Mouse (Mus musculus): ENCODE data around the gene Pan3. TPM values are rescaled to one million over a fixed set of nuclear protein-coding genes. Genes with fewer than 3 reads are reported as not detected.
A peak's percentile ranks its signal among the peaks of the same experiment; 100 is the strongest.

The Pan3 gene
- polyA plus RNA-seq, 1 experiment from 2014 or later: 58.5 TPM

DNA sequence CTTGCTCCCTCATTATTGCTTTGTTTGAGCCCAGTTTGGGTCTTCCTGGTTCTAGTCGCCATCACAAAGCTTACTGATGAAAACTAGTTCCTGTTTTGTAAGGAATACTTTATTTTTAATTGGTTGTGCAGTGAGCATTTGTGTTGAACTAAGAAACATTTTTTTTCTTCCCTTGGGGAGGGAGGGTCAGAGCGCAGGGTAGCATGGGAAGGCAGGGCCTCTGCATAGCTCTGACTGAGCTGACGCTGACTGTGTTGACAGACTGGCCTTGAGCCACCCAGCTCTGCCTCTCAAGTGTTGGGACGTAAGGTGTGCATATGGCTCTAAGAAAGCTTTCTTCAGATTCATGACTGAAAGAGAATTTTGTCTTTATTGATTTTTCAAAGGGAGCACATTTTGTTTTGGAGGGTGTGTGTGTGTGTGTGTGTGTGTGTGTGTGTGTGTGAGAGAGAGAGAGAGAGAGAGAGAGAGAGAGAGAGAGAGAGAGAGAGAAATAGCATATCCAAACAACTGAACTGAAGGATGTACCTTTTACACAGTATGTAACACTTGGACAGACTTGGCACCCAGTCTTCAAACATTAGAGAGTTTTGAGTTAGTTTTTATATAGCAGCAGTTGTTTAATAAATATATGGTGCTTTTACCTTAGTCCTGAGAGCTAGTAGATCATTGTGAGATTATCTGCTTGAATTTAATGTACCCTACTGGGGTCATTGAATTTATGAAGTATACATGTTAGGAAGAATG, 30.0 kb downstream of the Pan3 start:
- no peak overlapping the region for H3K27ac ChIP-seq (replicated peaks)
- WGBS: 71% methylated on average over 4 of the region's 4 CpGs
- no peak overlapping the region for H3K9ac ChIP-seq
- H3K9me3 ChIP-seq: no peaks in the 10 kb centered on the region
- no peak overlapping the region for H3K4me3 ChIP-seq
- no peak overlapping the region for H3K4me2 ChIP-seq
- H3K4me1 ChIP-seq (replicated peaks): peaks cover 4% of the 10 kb centered on the region; the same call in 1 of the 2 replicates
- H3K36me3 ChIP-seq: peaks cover 7% of the 10 kb centered on the region; the same call in 1 of the 2 replicates
- no peaks in the 10 kb centered on the region for H3K27me3 ChIP-seq
- ATAC-seq (ENCODE audit: low FRiP score, low read depth): no peak

DNA sequence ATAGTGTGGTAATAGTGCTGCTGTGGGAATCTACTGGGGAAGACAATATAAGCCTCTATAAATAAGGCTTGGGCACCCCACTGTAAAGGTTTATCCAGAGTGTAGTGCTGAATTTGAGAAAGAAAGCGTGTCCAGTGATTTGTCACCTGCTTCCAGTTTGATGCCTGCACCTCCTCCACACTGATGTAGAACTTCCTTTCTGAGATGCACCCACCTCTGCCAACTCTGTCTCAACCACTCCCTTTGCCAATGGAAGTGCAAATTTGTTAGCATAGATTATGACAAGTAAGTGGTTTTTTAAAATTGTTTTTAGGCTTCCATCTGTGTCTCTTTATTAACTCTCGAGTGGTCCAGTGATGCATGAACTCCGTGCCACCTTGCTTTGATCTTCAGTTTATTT, 33.3 kb downstream of the Pan3 start:
- Histone ChIP-seq H3K36me3 (peaks cover 8% of the 10 kb centered on the region; the same call in 1 of the 2 replicates), H3K27me3 (no peaks in the 10 kb centered on the region), H3K4me3 (no peak overlapping the region), H3K9ac (no peak overlapping the region), H3K27ac (replicated peaks) (no peak overlapping the region), H3K9me3 (no peaks in the 10 kb centered on the region), H3K4me2 (no peak overlapping the region), H3K4me1 (replicated peaks) (peaks cover 4% of the 10 kb centered on the region; the same call in 1 of the 2 replicates)
- ATAC-seq (ENCODE audit: low FRiP score, low read depth): no peak
- 78% methylated on average over 3 of the region's 3 CpGs for WGBS

DNA sequence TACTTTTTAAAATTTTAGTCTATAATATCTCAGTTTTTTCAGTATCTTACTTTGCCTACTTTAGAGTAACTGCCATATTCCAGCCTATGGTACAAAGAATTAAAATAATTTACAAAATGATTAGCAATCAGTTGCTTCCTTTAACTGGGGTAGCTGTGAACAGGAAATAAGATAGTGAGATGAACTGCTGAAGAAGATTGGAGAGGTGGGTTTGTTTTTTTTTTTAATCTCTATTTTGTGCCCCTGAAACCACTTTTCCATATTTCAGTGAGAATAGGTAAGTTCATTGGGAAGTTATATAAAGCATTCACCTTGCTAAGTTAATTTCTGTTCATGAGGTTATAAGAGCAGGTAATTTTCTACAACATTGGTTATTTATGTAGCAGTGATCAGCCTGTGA, 36.4 kb downstream of the Pan3 start:
- no peak overlapping the region for H3K4me3 ChIP-seq
- no peaks in the 10 kb centered on the region for H3K27me3 ChIP-seq
- no peak overlapping the region for H3K27ac ChIP-seq (replicated peaks)
- H3K9ac ChIP-seq: no peak overlapping the region
- no peak overlapping the region for H3K4me2 ChIP-seq
- H3K4me1 ChIP-seq (replicated peaks): no peaks in the 10 kb centered on the region
- H3K9me3 ChIP-seq: no peaks in the 10 kb centered on the region
- peaks cover 8% of the 10 kb centered on the region; the same call in 1 of the 2 replicates for H3K36me3 ChIP-seq
- no peak for ATAC-seq (ENCODE audit: low FRiP score, low read depth)

DNA sequence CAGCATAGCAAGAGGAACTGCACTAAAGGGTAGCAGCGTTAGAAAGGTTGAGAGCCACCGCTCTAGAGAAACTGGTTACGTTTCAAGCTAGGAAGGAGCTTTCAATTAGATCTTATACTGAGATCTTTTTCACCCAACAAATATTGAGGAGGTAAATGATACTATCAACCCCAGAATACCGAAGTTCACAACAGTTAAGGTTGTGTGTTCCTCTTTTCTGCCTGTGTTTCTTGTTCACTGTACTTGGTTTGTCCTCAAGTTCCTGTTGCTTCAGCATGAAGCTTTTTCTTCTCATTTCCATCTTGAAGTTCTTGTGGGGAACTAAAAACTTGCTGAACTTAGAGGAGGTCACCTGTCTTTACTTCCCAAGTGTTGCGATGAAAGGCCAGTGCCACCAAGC, 41.2 kb downstream of the Pan3 start:
- 96% methylated on average over 5 of the region's 5 CpGs for WGBS
- Histone ChIP-seq H3K4me3 (no peak overlapping the region), H3K4me2 (no peak overlapping the region), H3K9ac (no peak overlapping the region), H3K27me3 (no peaks in the 10 kb centered on the region), H3K9me3 (no peaks in the 10 kb centered on the region), H3K36me3 (peaks cover 8% of the 10 kb centered on the region; the same call in 1 of the 2 replicates), H3K4me1 (replicated peaks) (no peaks in the 10 kb centered on the region), H3K27ac (replicated peaks) (no peak overlapping the region)
- ATAC-seq (ENCODE audit: low FRiP score, low read depth): no peak

DNA sequence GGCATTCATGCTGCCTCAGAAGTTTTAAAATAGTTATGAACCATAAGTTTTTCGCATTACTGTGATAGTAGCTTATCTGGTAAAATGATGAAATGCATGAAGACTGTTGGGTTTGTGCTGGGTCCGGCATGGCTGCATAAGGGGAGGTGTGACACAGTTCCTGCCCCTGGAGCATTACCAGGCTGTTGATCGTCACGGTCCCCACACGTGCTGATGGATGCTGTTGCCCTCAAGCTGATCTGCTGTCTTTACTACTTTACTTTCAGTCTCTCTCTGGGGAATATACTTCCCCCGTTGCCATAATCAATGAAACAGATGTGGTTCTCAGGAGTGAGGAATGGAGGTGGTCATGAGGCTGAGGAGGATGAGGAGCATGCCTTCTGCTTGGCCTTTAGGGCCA, 43.1 kb downstream of the Pan3 start:
- H3K9me3 ChIP-seq: no peaks in the 10 kb centered on the region
- no peak overlapping the region for H3K4me2 ChIP-seq
- WGBS: 71% methylated on average over 6 of the region's 6 CpGs
- H3K27me3 ChIP-seq: no peaks in the 10 kb centered on the region
- H3K36me3 ChIP-seq: no peaks in the 10 kb centered on the region
- no peak overlapping the region for H3K4me3 ChIP-seq
- ATAC-seq (ENCODE audit: low FRiP score, low read depth): no peak
- H3K27ac ChIP-seq (replicated peaks): no peak overlapping the region
- no peak overlapping the region for H3K9ac ChIP-seq
- no peaks in the 10 kb centered on the region for H3K4me1 ChIP-seq (replicated peaks)

DNA sequence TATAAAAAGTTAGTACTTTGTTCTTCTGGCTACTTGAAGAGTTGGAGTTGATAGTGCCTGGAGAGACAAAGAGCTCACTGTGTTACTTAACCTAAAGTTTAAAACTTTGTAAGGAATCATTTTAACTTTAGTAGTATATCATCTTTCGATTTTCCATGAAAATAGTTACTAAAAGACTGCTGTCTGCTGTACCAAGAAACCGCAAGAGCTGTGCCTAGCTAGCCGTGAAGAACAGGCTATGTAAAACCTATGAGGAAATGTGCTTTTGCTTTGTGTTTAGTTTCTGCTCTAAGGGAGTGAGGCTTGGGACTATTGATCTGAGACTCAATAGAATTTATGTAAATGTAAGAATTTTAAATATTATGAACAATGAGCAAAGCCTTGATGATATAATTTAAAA, 43.9 kb downstream of the Pan3 start:
- no peak overlapping the region for H3K9ac ChIP-seq
- ATAC-seq (ENCODE audit: low FRiP score, low read depth): no peak
- WGBS: 88% methylated on average over 3 of the region's 3 CpGs

DNA sequence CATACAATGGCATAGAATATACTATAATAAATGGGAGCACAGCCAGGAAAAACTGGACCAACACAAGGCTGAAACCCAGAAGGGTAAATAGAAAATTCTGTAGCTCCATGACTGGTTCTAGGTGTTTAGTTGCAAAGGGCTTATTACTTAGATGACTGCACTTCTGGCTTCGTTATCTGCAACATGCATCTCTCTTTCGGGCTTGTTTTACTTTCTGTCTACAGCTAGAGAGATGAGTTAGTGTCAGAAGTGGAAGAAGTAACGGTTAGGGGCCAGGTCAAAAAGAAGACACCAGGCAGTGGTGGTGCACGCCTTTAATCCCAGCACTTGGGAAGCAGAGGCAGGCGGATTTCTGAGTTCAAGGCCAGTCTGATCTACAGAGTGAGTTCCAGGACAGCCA, 46.1 kb downstream of the Pan3 start:
- no peak for ATAC-seq (ENCODE audit: low FRiP score, low read depth)
- no peaks in the 10 kb centered on the region for H3K27me3 ChIP-seq
- H3K9me3 ChIP-seq: no peaks in the 10 kb centered on the region
- no peaks in the 10 kb centered on the region for H3K4me1 ChIP-seq (replicated peaks)
- H3K36me3 ChIP-seq: no peaks in the 10 kb centered on the region
- 96% methylated on average over 5 of the region's 5 CpGs for WGBS
- no peak overlapping the region for H3K27ac ChIP-seq (replicated peaks)
- H3K4me2 ChIP-seq: no peak overlapping the region
- no peak overlapping the region for H3K4me3 ChIP-seq
- H3K9ac ChIP-seq: no peak overlapping the region

More for the DNA sequence above, 43.9 kb downstream of the Pan3 start:
- Histone ChIP-seq H3K27ac (replicated peaks) (no peak overlapping the region), H3K4me3 (no peak overlapping the region), H3K9me3 (no peaks in the 10 kb centered on the region), H3K4me1 (replicated peaks) (no peaks in the 10 kb centered on the region), H3K36me3 (no peaks in the 10 kb centered on the region), H3K27me3 (no peaks in the 10 kb centered on the region), H3K4me2 (no peak overlapping the region)

DNA sequence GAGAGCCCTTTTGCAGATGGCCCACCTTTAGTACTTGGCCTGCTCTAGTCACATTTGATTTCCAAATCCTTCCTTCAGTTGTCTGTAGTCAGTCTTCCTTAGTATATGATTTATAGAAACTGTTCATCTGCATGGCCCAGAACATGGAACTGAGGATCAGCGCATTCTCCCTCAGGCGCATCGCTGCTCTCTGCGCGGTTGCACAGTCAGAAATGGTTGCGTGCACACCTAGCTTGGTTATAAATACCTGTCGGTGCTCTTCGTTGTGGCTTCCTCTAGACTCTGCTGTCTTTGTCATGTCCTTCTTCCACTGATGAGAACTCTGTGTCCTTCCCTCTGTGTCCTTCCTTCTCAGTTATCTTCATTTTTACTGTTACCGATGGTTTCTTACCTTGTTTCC, 47.1 kb downstream of the Pan3 start:
- H3K4me3 ChIP-seq: no peak overlapping the region
- ATAC-seq (ENCODE audit: low FRiP score, low read depth): no peak
- WGBS: 97% methylated on average over 9 of the region's 9 CpGs

DNA sequence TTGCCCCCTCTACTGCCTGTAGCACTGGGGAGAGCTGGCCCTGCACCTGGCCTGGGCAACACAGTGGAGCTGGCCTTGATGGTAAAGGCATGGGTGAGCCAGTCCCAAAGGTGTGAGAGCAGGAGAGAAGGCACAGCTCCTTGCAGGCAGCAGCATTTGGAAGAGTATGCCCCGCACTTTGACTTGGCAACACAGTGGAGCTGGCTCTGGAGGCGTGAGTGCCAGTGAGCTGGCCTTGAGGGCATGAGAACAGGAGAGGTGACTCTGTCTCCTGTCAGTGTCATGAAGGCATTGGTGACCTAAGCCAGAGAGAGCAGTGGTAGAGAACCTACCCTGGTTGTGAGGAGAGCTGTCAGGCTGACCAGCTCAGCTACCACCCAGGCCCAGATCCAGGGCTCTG, 49.4 kb downstream of the Pan3 start:
- no peak overlapping the region for H3K27ac ChIP-seq (replicated peaks)
- no peaks in the 10 kb centered on the region for H3K36me3 ChIP-seq
- H3K27me3 ChIP-seq: no peaks in the 10 kb centered on the region
- H3K9me3 ChIP-seq: no peaks in the 10 kb centered on the region
- peak; percentile 38; the same call in 1 of the 2 replicates for ATAC-seq (ENCODE audit: low FRiP score, low read depth)
- no peaks in the 10 kb centered on the region for H3K4me1 ChIP-seq (replicated peaks)
- no peak overlapping the region for H3K4me2 ChIP-seq
- 100% methylated on average over 2 of the region's 2 CpGs for WGBS
- no peak overlapping the region for H3K9ac ChIP-seq
- no peak overlapping the region for H3K4me3 ChIP-seq

More for the DNA sequence above, 47.1 kb downstream of the Pan3 start:
- Histone ChIP-seq H3K27me3 (no peaks in the 10 kb centered on the region), H3K4me2 (no peak overlapping the region), H3K36me3 (no peaks in the 10 kb centered on the region), H3K4me1 (replicated peaks) (no peaks in the 10 kb centered on the region), H3K27ac (replicated peaks) (no peak overlapping the region), H3K9me3 (no peaks in the 10 kb centered on the region), H3K9ac (no peak overlapping the region)

DNA sequence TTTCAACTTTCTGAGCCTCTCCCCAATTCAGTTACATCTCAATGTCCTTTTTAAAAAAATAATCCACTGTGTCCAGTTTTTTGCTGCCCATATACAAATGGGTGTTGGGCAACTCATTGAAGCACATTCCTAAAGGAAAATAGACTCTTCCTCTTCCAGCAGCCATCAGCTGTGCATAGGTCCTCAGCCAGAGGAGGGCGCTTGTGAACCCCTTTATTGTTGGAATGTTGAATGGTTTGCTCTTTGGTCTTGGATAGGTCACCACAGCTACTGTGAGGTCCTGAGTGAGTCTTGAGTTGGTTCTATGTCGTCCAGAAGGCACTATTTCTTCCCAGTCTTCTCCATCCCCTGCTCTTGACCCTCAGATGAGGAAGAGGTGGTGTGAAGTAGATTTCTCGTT, 54.2 kb downstream of the Pan3 start:
- no peak for ATAC-seq (ENCODE audit: low FRiP score, low read depth)
- Histone ChIP-seq H3K4me2 (no peak overlapping the region), H3K27ac (replicated peaks) (no peak overlapping the region), H3K9me3 (no peaks in the 10 kb centered on the region), H3K4me3 (no peak overlapping the region), H3K4me1 (replicated peaks) (no peaks in the 10 kb centered on the region), H3K36me3 (no peaks in the 10 kb centered on the region), H3K27me3 (no peaks in the 10 kb centered on the region), H3K9ac (no peak overlapping the region)
- WGBS: 79% methylated on average over 3 of the region's 3 CpGs

DNA sequence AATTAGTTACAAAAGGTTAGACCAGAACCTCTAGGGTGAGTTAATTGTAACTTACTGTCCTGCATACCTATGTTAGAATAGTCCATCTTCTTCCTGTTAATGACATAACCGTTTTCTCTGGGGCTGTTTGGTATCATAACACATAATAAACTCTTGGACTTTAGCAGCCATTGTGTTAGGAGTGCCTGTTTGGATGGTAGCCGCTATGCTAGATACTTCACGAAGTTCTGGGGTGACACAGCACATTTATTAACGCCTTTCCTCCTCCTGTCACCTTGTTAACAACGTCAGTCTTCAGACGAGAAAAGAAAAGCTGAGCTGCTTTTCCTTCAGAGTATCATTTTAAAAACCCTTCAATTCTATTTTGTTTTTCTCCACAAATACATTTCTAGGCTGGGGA, 59.3 kb downstream of the Pan3 start:
- no peak overlapping the region for H3K9ac ChIP-seq
- no peak overlapping the region for H3K27ac ChIP-seq (replicated peaks)
- WGBS: 89% methylated on average over 6 of the region's 6 CpGs
- no peaks in the 10 kb centered on the region for H3K9me3 ChIP-seq
- H3K4me1 ChIP-seq (replicated peaks): no peaks in the 10 kb centered on the region
- no peak overlapping the region for H3K4me2 ChIP-seq
- H3K4me3 ChIP-seq: no peak overlapping the region
- ATAC-seq (ENCODE audit: low FRiP score, low read depth): no peak
- H3K27me3 ChIP-seq: no peaks in the 10 kb centered on the region
- H3K36me3 ChIP-seq: no peaks in the 10 kb centered on the region

DNA sequence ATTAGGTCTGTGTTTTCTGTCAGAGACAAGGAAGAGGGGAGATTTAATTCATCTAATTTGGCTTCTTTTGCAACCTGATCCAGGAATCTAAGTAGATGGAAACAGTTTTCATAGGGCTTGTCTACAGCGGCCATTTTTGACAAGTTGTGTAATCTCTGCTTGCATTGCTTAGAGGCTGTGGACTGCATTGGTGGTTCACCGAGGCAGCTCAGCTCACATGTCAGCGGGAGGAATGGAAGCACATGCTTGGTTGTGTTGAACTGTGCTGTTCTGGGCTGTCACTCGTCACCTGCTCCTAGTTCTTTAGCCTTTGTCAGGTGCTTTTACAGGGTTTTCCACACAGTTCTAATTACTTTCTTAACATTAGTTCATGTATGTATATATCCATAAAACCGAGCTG, 60.9 kb downstream of the Pan3 start:
- no peak for ATAC-seq (ENCODE audit: low FRiP score, low read depth)
- Histone ChIP-seq H3K36me3 (no peaks in the 10 kb centered on the region), H3K4me2 (no peak overlapping the region), H3K4me3 (no peak overlapping the region), H3K27ac (replicated peaks) (no peak overlapping the region), H3K9me3 (no peaks in the 10 kb centered on the region), H3K27me3 (no peaks in the 10 kb centered on the region), H3K4me1 (replicated peaks) (no peaks in the 10 kb centered on the region), H3K9ac (no peak overlapping the region)
- WGBS: 88% methylated on average over 5 of the region's 5 CpGs

DNA sequence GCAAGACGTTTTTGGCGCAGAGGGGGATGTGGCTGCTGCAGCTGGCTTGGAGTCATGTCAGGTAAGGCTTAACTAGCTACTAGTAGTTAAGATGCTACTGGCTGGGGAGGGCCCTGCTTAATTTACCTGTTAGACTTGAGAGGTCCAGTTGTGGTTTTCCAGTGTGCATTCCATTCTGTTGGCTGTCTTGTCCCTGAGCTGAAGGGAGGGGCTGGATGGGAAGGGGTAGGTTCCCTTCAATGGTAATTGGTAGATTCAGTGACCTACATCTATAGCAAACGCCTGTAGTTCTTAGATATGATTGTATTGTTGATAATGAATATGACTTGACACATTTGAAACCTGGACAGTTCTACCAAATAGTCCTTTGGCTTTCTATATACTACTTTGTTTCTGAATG, 62.5 kb downstream of the Pan3 start:
- H3K4me1 ChIP-seq (replicated peaks): no peaks in the 10 kb centered on the region
- H3K27ac ChIP-seq (replicated peaks): no peak overlapping the region
- no peak overlapping the region for H3K9ac ChIP-seq
- no peak for ATAC-seq (ENCODE audit: low FRiP score, low read depth)
- no peaks in the 10 kb centered on the region for H3K27me3 ChIP-seq
- WGBS: 88% methylated on average over 3 of the region's 3 CpGs
- H3K4me2 ChIP-seq: no peak overlapping the region
- H3K9me3 ChIP-seq: no peaks in the 10 kb centered on the region
- H3K4me3 ChIP-seq: no peak overlapping the region
- H3K36me3 ChIP-seq: no peaks in the 10 kb centered on the region

Data from hindbrain, embryonic 15.5 days (tissue).